Comparison of ENCODE assay signal across 17 mouse cellular contexts in genomic region chr8:12234039-12234438, GRCm38 (mm10). TPM values are rescaled to one million over a fixed set of nuclear protein-coding genes. Genes with fewer than 3 reads are reported as not detected.
DNase-seq lines count a peak whose midpoint lies in the region; ATAC-seq lines count a peak whose summit lies in the region.
"Had no signal": no experiment of that assay in that cellular context is flagged by ENCODE, and none has a peak within 500 bp of the region (broad histone marks: within the 10 kb centered on the region; RNA-seq: fewer than 3 reads in every experiment).

No protein-coding gene starts in this region.

- DNase-seq in ES-CJ7 (ENCODE audit: low read depth, low spot score) = peak; percentile 12
- peak; percentile 12 for DNase-seq in ZHBTc4 (ENCODE audit: low read depth, low spot score)
- DNase-seq in hindlimb bud, embryonic 11.5 days (ENCODE audit: extremely low spot score, low read depth, low spot score) = peak; percentile 10
- no peak for DNase-seq in right cerebral cortex, postnatal 36 days (ENCODE audit: low spot score in 2 of 2)
- no peak for DNase-seq in heart, postnatal 14 days
- DNase-seq: adrenal gland, postnatal 25 days; heart, adult 11 months; kidney, adult 8-10 months; lung, postnatal 14 days; thymus, postnatal 4 days had no signal

- H3K27me3 ChIP-seq in embryonic facial prominence, embryonic 15.5 days = 0 out of 2 replicates have a peak, but pooled peaks cover 3% of the 10 kb centered on the region
- no peaks in the 10 kb centered on the region for H3K27me3 ChIP-seq in liver, embryonic 12.5 days (replicated peaks)
- H3K27me3 ChIP-seq: embryonic facial prominence, embryonic 13.5 days had no signal

- H3K4me2 ChIP-seq in embryonic facial prominence, embryonic 15.5 days (replicated peaks) = no peak overlapping the region
- H3K4me2 ChIP-seq in liver, embryonic 12.5 days = no peak overlapping the region
- H3K4me2 ChIP-seq: embryonic facial prominence, embryonic 13.5 days had no signal

- no peak overlapping the region for H3K9ac ChIP-seq in embryonic facial prominence, embryonic 15.5 days
- H3K9ac ChIP-seq in liver, embryonic 12.5 days = no peak overlapping the region
- H3K9ac ChIP-seq: embryonic facial prominence, embryonic 13.5 days; liver, embryonic 14.5 days had no signal

- 20% methylated on average over 11 of the region's 11 CpGs for WGBS in embryonic facial prominence, embryonic 15.5 days
- 65% methylated on average over 11 of the region's 11 CpGs for WGBS in liver, embryonic 12.5 days (ENCODE audit: insufficient replicate concordance)

- H3K9me3 ChIP-seq in embryonic facial prominence, embryonic 15.5 days (replicated peaks) = no peaks in the 10 kb centered on the region
- H3K9me3 ChIP-seq in liver, embryonic 12.5 days (replicated peaks) = no peaks in the 10 kb centered on the region
- H3K9me3 ChIP-seq: embryonic facial prominence, embryonic 13.5 days had no signal

- H3K4me1 ChIP-seq in embryonic facial prominence, embryonic 15.5 days = 0 out of 2 replicates have a peak, but pooled peaks cover 3% of the 10 kb centered on the region
- no peaks in the 10 kb centered on the region for H3K4me1 ChIP-seq in liver, embryonic 12.5 days

- no peak overlapping the region for H3K4me3 ChIP-seq in embryonic facial prominence, embryonic 15.5 days (replicated peaks)
- no peak overlapping the region for H3K4me3 ChIP-seq in liver, embryonic 12.5 days
- H3K4me3 ChIP-seq: embryonic facial prominence, embryonic 13.5 days had no signal

- H3K27ac ChIP-seq in embryonic facial prominence, embryonic 15.5 days (replicated peaks) = no peak overlapping the region
- H3K27ac ChIP-seq in liver, embryonic 12.5 days = no peak overlapping the region
- H3K27ac ChIP-seq: embryonic facial prominence, embryonic 13.5 days; liver, embryonic 14.5 days had no signal

- ATAC-seq in embryonic facial prominence, embryonic 15.5 days (ENCODE audit: insufficient number of reproducible peaks, low FRiP score, low TSS enrichment, low read depth) = peak; percentile 54; the same call in 1 of the 2 replicates
- no peak for ATAC-seq in liver, embryonic 12.5 days

- H3K36me3 ChIP-seq in embryonic facial prominence, embryonic 15.5 days = no peaks in the 10 kb centered on the region
- H3K36me3 ChIP-seq in liver, embryonic 12.5 days = no peaks in the 10 kb centered on the region
- H3K36me3 ChIP-seq: embryonic facial prominence, embryonic 13.5 days had no signal

- intact Hi-C loops in heart, postnatal 14 days (cut with DNase I) = no loop called here

RNA-seq across cellular contexts. Expression of gene A230072I06Rik, which starts 44.6 kb away (rescaled TPM):
- not detected in 2 replicates for polyA plus RNA-seq in embryonic facial prominence, embryonic 15.5 days (2015; fragmentation: Nextera tagmentation; extraction: Ambion mirVana)
- total RNA-seq in heart, postnatal 14 days (2021) = not detected
- polyA plus RNA-seq in liver, embryonic 12.5 days (2016; fragmentation: Nextera tagmentation; extraction: Ambion mirVana) = not detected in 2 replicates
- total RNA-seq: adrenal gland, postnatal 25 days; heart, postnatal 25 days; left cerebral cortex, postnatal 14 days had no signal
- polyA plus RNA-seq: embryonic facial prominence, embryonic 13.5 days; liver, embryonic 14.5 days; small intestine, adult 2 months had no signal

Comparison
In these comparisons a context has a peak if more than half of its experiments do, and no peak if none do; other contexts are left out.
1. DNase-seq: peak in ES-CJ7 (single experiment), ZHBTc4 (single experiment) and hindlimb bud, embryonic 11.5 days (single experiment); none in right cerebral cortex, postnatal 36 days (0 of 2) and heart, postnatal 14 days (0 of 2).